Mouse (Mus musculus): ENCODE measurements at regions not wholly inside any gene's neighbourhood (a gene's known extent, or its start where the extent isn't known, plus 50 kb on each side); places are given as distances from the start of the nearest gene placed in this dataset.
A peak's percentile ranks its signal among the peaks of the same experiment; 100 is the strongest.

DNA sequence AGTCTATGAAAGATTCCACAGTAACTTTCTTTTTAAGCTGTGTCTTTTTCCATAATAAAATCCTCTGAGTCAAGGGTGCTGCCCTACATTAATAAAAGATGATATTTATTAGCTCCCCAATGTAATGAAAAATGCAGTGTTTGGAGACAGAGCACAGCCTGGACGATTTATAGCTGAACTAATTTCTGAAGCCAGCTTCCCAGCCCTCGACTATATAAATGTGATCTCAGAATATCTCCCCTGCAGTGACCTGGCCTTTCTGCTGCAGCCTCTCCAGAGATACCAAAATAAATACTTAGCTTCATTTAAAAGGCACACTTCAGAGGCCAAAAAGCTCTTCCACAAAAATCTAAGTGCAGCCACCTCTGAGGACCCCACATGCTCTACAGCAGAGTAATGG, 534.7 kb downstream of the Zfp619 start:
- no peak for TF ChIP-seq CTCF (conservative IDR thresholded peaks at IDR 0.05)
- H3K4me3 ChIP-seq: no peak overlapping the region
- no peak overlapping the region for H3K27ac ChIP-seq
- DNase-seq (ENCODE audit: low spot score in 2 of 2): no peak

DNA sequence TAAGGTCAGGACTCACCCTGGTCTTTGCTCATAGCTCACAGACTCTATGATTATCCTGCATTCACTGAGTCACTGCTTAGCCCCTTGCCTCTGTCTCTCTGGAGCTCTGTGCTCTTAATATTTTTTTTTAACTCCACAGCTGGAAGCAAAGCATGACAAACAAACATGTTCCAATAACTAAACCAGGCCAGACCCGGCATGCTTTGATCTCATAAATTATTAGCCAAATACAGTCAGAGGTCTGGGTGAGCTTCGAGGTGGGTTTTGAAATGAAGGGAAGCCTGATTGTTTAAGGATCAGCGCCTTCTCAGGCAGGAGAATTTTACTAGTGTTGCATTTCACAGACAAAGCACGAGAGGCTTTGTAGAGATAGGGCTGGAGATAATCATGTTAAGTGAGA, 541.3 kb downstream of the Zfp619 start:
- TF ChIP-seq CTCF (conservative IDR thresholded peaks at IDR 0.05): no peak
- DNase-seq (ENCODE audit: low spot score in 2 of 2): no peak
- Histone ChIP-seq H3K27ac (no peak overlapping the region), H3K4me3 (no peak overlapping the region)

DNA sequence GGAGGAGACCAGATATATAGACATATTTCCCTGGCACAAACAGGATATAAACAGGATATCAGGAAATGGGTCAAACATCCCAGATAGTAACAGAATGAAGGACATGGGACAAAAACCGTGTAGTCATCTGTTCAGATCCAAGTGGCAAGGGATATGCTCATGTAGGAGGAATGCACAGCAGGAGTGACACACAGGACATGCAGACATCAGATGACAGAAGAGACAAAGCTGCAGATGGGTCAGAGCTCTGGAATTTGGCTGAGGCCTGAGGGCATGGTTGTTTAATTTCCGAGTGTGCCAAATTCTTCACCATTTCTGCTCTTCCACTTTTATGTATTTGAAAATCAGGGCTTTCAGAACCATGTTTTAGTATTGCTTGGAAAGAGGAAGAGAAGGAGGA, 547.1 kb downstream of the Zfp619 start:
- Histone ChIP-seq H3K27ac (no peak overlapping the region), H3K4me3 (no peak overlapping the region)
- no peak for DNase-seq (ENCODE audit: low spot score in 2 of 2)
- no peak for TF ChIP-seq CTCF (conservative IDR thresholded peaks at IDR 0.05)

DNA sequence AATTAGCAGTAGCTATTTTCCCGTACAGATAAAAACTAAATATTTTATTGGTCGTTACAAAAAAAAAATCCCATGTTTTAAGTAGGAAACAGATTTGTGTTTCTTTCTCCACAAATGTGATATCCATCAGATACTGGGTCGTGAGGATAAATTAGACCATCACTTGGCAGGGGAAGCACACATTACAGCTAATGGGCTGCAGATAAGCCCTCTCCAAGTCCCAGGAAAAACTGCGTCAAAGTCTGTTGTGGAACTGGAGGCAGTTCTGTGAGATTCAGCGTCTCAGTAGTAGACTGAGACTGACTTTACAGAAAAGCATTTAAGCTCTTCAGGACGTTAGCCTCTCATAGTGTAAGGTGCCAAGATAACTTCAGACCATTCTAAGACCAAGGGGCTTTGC, 548.0 kb downstream of the Zfp619 start:
- Histone ChIP-seq H3K4me3 (no peak overlapping the region), H3K27ac (no peak overlapping the region)
- no peak for DNase-seq (ENCODE audit: low spot score in 2 of 2)
- no peak for TF ChIP-seq CTCF (conservative IDR thresholded peaks at IDR 0.05)

DNA sequence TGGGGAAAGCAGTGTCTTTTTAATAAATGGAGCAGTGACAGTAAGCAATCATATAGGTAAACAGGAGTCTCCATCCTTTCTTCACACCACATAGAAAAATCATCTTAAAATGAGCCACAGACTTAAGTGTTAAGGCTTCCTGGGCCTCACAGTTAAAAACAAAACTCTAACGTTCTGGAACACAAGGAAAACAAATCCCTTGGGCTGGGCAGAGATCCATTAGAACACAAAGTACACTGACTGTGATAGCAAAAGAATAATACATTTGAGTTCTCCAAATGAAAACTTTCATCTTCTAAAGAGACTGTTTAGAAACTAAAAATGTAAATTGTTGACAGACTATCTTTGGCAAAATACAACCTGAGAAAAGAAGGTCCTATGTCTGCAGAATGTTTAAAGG, 549.8 kb downstream of the Zfp619 start:
- TF ChIP-seq CTCF (conservative IDR thresholded peaks at IDR 0.05): no peak
- Histone ChIP-seq H3K4me3 (no peak overlapping the region), H3K27ac (no peak overlapping the region)
- no peak for DNase-seq (ENCODE audit: low spot score in 2 of 2)

DNA sequence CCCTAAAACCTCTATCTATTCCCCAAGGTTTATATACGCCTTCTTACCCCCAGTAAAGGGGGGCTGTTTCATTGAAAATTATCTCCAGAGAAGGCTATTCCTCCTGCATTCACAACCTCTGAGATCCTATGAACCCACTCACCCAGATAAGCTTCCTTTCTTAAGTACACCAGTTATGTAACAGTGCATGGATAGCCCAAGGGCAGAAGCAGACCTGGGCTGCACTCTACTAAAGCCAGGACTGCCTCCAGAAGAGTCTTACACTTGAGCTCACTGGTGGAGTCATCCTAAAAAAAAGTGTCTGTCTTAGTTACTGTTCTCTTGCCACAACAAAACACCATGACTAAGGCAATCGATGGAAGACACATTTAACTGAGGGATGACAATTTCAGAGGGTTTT, 553.7 kb downstream of the Zfp619 start:
- no peak for TF ChIP-seq CTCF (conservative IDR thresholded peaks at IDR 0.05)
- no peak overlapping the region for H3K4me3 ChIP-seq
- no peak overlapping the region for H3K27ac ChIP-seq
- no peak for DNase-seq (ENCODE audit: low spot score in 2 of 2)

DNA sequence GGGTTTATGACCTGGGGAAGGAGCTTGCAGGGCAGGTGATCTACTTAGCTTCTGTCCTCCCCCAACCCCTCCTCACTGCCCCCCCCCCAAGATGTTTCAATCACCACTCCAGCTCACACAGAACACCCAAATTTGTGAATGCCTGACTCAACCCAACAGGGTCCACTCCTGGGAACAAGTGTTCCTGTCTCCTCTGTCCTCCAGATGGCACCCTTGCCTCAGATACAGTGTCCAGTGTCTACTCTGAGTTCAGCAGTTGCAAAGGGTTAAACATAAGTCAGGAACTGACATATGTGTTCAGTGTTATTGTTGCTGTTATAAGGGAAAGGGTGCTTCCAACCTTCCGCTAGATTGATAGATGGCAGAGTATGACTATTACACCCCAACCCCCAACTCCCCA, 554.9 kb downstream of the Zfp619 start:
- no peak overlapping the region for H3K4me3 ChIP-seq
- peak; percentile 66 for TF ChIP-seq CTCF (conservative IDR thresholded peaks at IDR 0.05)
- no peak for DNase-seq (ENCODE audit: low spot score in 2 of 2)
- no peak overlapping the region for H3K27ac ChIP-seq

DNA sequence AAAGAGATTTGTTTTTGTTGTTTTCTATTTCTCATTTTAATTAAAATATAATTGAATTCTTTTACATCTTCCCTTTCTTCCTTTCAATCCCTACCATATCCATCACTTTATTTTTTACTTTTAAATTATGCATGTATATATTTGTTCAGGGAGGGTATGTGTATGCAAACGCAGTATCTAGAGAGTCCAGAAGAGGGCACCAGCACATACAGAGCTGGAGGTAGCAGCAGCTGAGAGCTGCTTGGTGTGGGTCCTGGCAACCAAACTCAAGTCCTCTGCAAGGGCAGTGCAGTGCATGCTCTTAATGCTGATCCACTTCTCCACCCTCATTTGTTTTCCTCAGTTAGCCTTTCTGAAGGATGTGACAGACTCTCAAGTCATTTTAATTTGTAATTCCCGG, 568.7 kb downstream of the Zfp619 start:
- Histone ChIP-seq H3K4me3 (no peak overlapping the region), H3K27ac (no peak overlapping the region)
- DNase-seq (ENCODE audit: low spot score in 2 of 2): no peak
- peak; percentile 70 for TF ChIP-seq CTCF (conservative IDR thresholded peaks at IDR 0.05)

DNA sequence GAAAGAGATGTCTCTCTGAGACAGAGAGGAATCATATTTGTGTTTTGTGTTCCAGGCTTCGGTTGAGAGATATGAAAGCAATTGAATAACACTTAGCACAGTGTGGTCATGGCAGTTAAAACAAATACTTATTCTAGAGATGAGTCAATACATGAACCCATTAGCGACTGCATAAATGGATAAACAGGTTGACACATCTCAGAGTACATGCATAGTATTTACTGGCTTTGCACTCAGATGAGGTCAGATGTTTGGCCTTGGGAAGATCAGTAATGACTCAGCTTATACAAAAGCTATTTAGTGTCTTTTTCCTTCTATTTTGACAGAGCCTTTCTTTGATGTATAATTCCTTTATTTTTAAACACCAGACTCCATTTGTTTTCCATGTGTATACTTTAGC, 579.5 kb downstream of the Zfp619 start:
- H3K27ac ChIP-seq: no peak overlapping the region
- no peak overlapping the region for H3K4me3 ChIP-seq
- TF ChIP-seq CTCF (conservative IDR thresholded peaks at IDR 0.05): no peak
- no peak for DNase-seq (ENCODE audit: low spot score in 2 of 2)

DNA sequence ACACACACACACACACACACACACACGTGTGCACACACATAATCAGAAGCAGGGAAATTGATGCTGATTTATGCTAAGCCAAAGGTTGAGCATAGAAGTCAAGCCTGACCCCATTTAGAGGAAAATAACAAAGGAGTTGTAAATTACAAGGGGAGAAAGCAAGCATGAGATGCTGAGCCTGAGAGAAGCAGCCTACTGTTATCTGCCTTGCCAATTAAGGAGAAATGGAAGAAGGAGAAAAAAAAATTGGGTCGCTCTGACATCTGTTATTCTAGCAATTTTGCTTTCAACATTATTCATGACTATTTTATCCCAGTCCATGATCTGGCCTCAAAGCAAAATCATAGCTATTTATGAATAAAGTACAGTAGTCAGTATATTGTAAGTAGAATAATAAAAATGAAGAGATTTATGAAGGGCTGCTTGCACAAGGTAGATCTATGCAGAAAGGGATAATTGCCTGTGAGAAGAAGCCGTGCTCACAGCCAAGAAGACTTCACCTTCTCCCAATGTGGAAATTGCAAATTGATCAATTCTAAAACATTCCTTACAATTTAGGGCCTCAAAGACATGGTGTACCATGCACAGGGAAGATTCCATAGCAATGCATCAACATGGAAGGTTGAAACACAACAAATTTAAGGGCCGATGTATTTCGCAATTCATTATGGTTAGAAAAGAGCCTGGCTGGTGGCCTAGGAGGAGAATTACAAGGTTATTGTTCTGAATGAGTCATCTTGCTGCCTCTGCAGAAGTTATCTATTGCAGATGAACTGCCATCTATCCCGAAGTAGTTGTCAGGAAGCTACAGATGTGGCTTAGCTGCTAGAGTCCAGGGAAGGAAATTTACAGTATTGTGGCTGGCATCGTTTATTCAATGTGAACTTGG, 585.7 kb downstream of the Zfp619 start:
- Histone ChIP-seq H3K4me3 (no peak overlapping the region), H3K27ac (no peak overlapping the region)
- no peak for TF ChIP-seq CTCF (conservative IDR thresholded peaks at IDR 0.05)
- no peak for DNase-seq (ENCODE audit: low spot score in 2 of 2)

DNA sequence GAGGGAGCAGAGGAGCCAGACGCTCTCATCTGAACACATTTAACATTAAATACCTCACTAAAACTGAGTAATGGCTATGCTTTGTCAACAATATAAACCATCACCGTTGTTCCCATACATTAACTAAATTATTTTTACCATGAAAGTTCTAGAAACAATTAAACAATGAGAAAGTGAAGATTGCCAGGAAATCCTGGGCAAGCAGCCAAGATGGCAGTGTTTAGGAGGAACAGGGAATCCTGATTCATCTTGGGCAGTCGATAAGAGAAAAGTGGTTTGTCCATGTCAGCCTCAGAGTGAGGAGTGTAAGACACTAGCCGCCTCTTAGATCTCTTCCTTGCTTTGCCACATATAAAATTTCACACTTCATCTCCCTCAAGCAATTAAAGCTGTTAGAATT, 625.3 kb downstream of the Zfp619 start:
- DNase-seq (ENCODE audit: low spot score in 2 of 2): no peak

DNA sequence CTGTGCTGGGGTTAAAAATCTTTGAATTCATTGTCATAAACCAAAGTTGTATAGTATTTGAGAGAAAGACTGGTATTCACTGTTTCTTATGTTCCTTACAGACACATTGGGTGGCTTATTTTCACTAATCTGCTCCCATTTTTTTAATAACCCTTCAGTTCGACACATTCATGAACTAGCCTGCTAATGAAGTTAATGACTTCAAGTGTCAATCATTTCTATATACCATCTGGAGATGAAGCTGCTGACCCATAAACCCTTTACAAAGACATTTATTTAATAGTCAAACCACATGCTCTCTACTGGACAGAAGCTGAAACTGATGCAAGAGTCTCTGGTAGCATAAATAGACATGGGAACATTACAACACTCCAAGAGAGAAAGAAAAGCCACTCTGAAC, 626.9 kb downstream of the Zfp619 start:
- H3K27ac ChIP-seq: no peak overlapping the region
- H3K4me3 ChIP-seq: no peak overlapping the region
- TF ChIP-seq CTCF (conservative IDR thresholded peaks at IDR 0.05): no peak
- DNase-seq (ENCODE audit: low spot score in 2 of 2): no peak

More for the DNA sequence above, 625.3 kb downstream of the Zfp619 start:
- TF ChIP-seq CTCF (conservative IDR thresholded peaks at IDR 0.05): no peak
- H3K27ac ChIP-seq: no peak overlapping the region
- no peak overlapping the region for H3K4me3 ChIP-seq

DNA sequence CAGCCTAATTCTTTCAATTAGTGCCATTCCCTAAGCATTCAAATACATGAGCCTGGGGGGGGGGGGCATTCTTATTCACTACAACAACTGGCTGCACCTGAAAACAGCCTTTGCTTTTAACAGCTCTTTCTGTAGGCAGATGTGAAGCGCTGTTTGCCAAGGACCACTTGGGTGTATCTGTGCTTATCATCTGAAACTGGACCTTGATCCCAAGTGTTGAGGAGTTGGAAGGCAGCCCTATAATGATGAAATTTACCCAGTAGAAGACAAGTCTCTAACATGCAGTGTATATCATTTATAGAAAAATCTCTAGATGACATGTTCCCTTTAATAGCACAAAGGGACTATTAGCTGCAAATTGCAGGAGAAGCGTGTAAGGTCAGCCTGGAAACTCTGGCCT, 660.0 kb downstream of the Zfp619 start:
- DNase-seq (ENCODE audit: low spot score in 2 of 2): no peak
- Histone ChIP-seq H3K27ac (no peak overlapping the region), H3K4me3 (no peak overlapping the region)
- TF ChIP-seq CTCF (conservative IDR thresholded peaks at IDR 0.05): no peak

DNA sequence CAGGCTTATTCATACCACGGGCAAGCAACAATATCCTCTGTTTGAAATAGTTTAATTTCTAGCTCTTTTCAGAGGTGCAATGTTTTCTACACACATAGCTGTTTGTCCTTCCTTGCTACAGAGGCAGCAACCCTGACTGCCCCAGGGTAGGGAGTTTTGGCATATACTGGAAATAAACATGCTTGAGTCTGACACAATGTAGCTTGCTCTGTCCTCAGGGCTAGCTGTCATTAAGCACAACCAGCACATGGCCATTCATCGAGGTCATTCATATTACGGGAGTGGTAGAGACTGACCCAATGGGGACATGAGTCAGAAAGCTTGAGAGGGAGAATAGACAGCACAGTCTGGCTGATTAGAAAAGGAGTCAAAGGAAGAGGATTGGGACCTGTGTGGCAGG, 677.8 kb downstream of the Zfp619 start:
- H3K27ac ChIP-seq: no peak overlapping the region
- no peak for TF ChIP-seq CTCF (conservative IDR thresholded peaks at IDR 0.05)
- DNase-seq (ENCODE audit: low spot score in 2 of 2): no peak
- H3K4me3 ChIP-seq: no peak overlapping the region

All from layer of hippocampus, adult 2 months (tissue).